ENCODE assay signal across 10 mouse cellular contexts in the genomic region with DNA sequence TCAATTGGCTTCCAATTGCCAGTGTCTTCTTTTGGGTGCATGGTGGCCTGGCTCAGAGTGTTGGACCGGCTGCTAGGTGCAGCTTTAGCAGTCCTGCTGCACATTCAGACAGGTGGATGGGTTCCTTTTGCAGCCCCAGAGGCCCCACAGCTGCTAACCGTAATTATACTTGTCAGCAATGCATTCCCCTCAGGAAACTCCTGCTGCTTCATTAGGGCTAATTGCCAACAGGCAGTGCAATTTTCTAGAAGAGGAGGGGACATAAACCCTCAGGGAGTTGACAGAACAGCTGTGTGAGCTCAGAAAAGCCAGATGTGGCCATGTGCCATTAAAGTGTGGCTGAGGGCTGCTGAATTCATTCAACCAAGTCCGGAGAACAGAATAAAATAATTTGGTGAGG.
A peak's percentile ranks its signal among the peaks of the same experiment; 100 is the strongest.
DNase-seq lines count a peak whose midpoint lies in the region; ATAC-seq and TF ChIP-seq lines count a peak whose summit lies in the region.
"Had no signal": no experiment of that assay in that cellular context is flagged by ENCODE, and none has a peak within 500 bp of the region (broad histone marks: within the 10 kb centered on the region; RNA-seq: fewer than 3 reads in every experiment).

No protein-coding gene starts in this region.

- no peak for TF ChIP-seq POLR2A in kidney, adult 2 months (IDR thresholded peaks at IDR 0.05; ENCODE audit: low read depth, low read length)

- DNase-seq in midbrain, embryonic 14.5 days: peak; percentile 20
- no peak for DNase-seq in midbrain, embryonic 11.5 days (ENCODE audit: low spot score, missing footprints)
- peak; percentile 51 for DNase-seq in forebrain, embryonic 14.5 days (ENCODE audit: low spot score)
- peak; percentile 15 for DNase-seq in kidney, adult 2 months
- DNase-seq in mesoderm, embryonic 11.5 days (ENCODE audit: low read depth, low spot score): peak; percentile 26
- DNase-seq in right cerebral cortex, postnatal 10 days (ENCODE audit: low spot score in 2 of 2): no peak
- no peak for DNase-seq in cerebellum, adult 18-20 months
- no peak for DNase-seq in left cerebral cortex, adult 18-20 months (ENCODE audit: low spot score in 2 of 2)

- WGBS in midbrain, embryonic 14.5 days: 59% methylated on average over 3 of the region's 3 CpGs
- 72% methylated on average over 3 of the region's 3 CpGs for whole genome bisulfite sequencing in midbrain, embryonic 11.5 days
- WGBS in forebrain, embryonic 14.5 days: 40% methylated on average over 3 of the region's 3 CpGs
- 8% methylated on average over 3 of the region's 3 CpGs for WGBS in kidney, adult 2 months

- TF ChIP-seq CTCF in kidney, adult 2 months (conservative IDR thresholded peaks at IDR 0.05; ENCODE audit: insufficient read depth, insufficient read length, low read depth, low read length): no peak

- H3K4me2 ChIP-seq in midbrain, embryonic 14.5 days (ENCODE audit: low read length): no peak overlapping the region
- H3K4me2 ChIP-seq in midbrain, embryonic 11.5 days: no peak overlapping the region
- no peak overlapping the region for H3K4me2 ChIP-seq in forebrain, embryonic 14.5 days (ENCODE audit: low read length)
- H3K4me2 ChIP-seq: stomach, embryonic 15.5 days had no signal

- no peak for ATAC-seq in midbrain, embryonic 14.5 days (ENCODE audit: low FRiP score, low TSS enrichment)
- ATAC-seq in midbrain, embryonic 11.5 days (ENCODE audit: low FRiP score): no peak
- peak; percentile 46; the same call in 1 of the 2 replicates for ATAC-seq in forebrain, embryonic 14.5 days

- H3K36me3 ChIP-seq in midbrain, embryonic 14.5 days (ENCODE audit: control insufficient read depth, insufficient read depth, low read length): no peaks in the 10 kb centered on the region
- H3K36me3 ChIP-seq in midbrain, embryonic 11.5 days (ENCODE audit: control insufficient read depth, insufficient read depth, low read length): no peaks in the 10 kb centered on the region
- H3K36me3 ChIP-seq in forebrain, embryonic 14.5 days (ENCODE audit: control insufficient read depth, insufficient read depth, low read length): no peaks in the 10 kb centered on the region
- H3K36me3 ChIP-seq in kidney, adult 2 months (ENCODE audit: control insufficient read depth, insufficient read depth, low read length): no peaks in the 10 kb centered on the region
- H3K36me3 ChIP-seq: G1E; stomach, embryonic 15.5 days had no signal

- H3K4me3 ChIP-seq in midbrain, embryonic 14.5 days (replicated peaks; ENCODE audit: low read depth, low read length): no peak overlapping the region
- H3K4me3 ChIP-seq in midbrain, embryonic 11.5 days (ENCODE audit: low read depth, low read length): no peak overlapping the region
- H3K4me3 ChIP-seq in forebrain, embryonic 14.5 days (ENCODE audit: low read depth, low read length): no peak overlapping the region
- H3K4me3 ChIP-seq in kidney, adult 2 months (ENCODE audit: insufficient read depth, low read depth, low read length): no peak overlapping the region
- H3K4me3 ChIP-seq: stomach, embryonic 15.5 days had no signal

- no peaks in the 10 kb centered on the region for H3K4me1 ChIP-seq in midbrain, embryonic 14.5 days (ENCODE audit: control insufficient read depth, insufficient read depth, low read length)
- no peaks in the 10 kb centered on the region for H3K4me1 ChIP-seq in midbrain, embryonic 11.5 days (ENCODE audit: control insufficient read depth, insufficient read depth, low read length)
- H3K4me1 ChIP-seq in forebrain, embryonic 14.5 days (ENCODE audit: control insufficient read depth, insufficient read depth, low read length): no peaks in the 10 kb centered on the region
- H3K4me1 ChIP-seq in kidney, adult 2 months (ENCODE audit: control insufficient read depth, insufficient read depth, low read length): no peaks in the 10 kb centered on the region
- H3K4me1 ChIP-seq: stomach, embryonic 15.5 days had no signal

- no peaks in the 10 kb centered on the region for H3K9me3 ChIP-seq in midbrain, embryonic 14.5 days (ENCODE audit: control insufficient read depth, low read length)
- no peaks in the 10 kb centered on the region for H3K9me3 ChIP-seq in midbrain, embryonic 11.5 days (ENCODE audit: control insufficient read depth, low read length)
- H3K9me3 ChIP-seq in forebrain, embryonic 14.5 days (replicated peaks; ENCODE audit: control insufficient read depth, low read length): no peaks in the 10 kb centered on the region
- H3K9me3 ChIP-seq: G1E; stomach, embryonic 15.5 days had no signal

- H3K27me3 ChIP-seq in midbrain, embryonic 14.5 days (ENCODE audit: control insufficient read depth, insufficient read depth, low read length): no peaks in the 10 kb centered on the region
- no peaks in the 10 kb centered on the region for H3K27me3 ChIP-seq in midbrain, embryonic 11.5 days (ENCODE audit: control insufficient read depth, insufficient read depth, low read length)
- no peaks in the 10 kb centered on the region for H3K27me3 ChIP-seq in forebrain, embryonic 14.5 days (replicated peaks; ENCODE audit: control insufficient read depth, insufficient read depth, low read length)
- no peaks in the 10 kb centered on the region for H3K27me3 ChIP-seq in kidney, adult 2 months (replicated peaks; ENCODE audit: control insufficient read depth, insufficient read depth, low read length)
- H3K27me3 ChIP-seq: stomach, embryonic 15.5 days had no signal

- no peak overlapping the region for H3K9ac ChIP-seq in midbrain, embryonic 14.5 days (replicated peaks; ENCODE audit: low read length)
- no peak overlapping the region for H3K9ac ChIP-seq in midbrain, embryonic 11.5 days (ENCODE audit: low read length)
- no peak overlapping the region for H3K9ac ChIP-seq in forebrain, embryonic 14.5 days (ENCODE audit: low read length)
- H3K9ac ChIP-seq: stomach, embryonic 15.5 days had no signal

- H3K27ac ChIP-seq in midbrain, embryonic 14.5 days (replicated peaks; ENCODE audit: low read depth, low read length): no peak overlapping the region
- no peak overlapping the region for H3K27ac ChIP-seq in midbrain, embryonic 11.5 days (ENCODE audit: low read depth, low read length)
- H3K27ac ChIP-seq in forebrain, embryonic 14.5 days (ENCODE audit: low read depth, low read length): no peak overlapping the region
- H3K27ac ChIP-seq in kidney, adult 2 months (ENCODE audit: insufficient read depth, low read depth, low read length): no peak overlapping the region
- H3K27ac ChIP-seq: stomach, embryonic 15.5 days had no signal

Comparison
In these comparisons a context has a peak if more than half of its experiments do, and no peak if none do; other contexts are left out.
1. DNase-seq: peak in midbrain, embryonic 14.5 days (single experiment), forebrain, embryonic 14.5 days (single experiment), kidney, adult 2 months (single experiment) and mesoderm, embryonic 11.5 days (single experiment); none in midbrain, embryonic 11.5 days (single experiment), right cerebral cortex, postnatal 10 days (0 of 2), cerebellum, adult 18-20 months (0 of 2) and left cerebral cortex, adult 18-20 months (0 of 2).